7 mouse cellular contexts compared by ENCODE assay signal in the genomic region with DNA sequence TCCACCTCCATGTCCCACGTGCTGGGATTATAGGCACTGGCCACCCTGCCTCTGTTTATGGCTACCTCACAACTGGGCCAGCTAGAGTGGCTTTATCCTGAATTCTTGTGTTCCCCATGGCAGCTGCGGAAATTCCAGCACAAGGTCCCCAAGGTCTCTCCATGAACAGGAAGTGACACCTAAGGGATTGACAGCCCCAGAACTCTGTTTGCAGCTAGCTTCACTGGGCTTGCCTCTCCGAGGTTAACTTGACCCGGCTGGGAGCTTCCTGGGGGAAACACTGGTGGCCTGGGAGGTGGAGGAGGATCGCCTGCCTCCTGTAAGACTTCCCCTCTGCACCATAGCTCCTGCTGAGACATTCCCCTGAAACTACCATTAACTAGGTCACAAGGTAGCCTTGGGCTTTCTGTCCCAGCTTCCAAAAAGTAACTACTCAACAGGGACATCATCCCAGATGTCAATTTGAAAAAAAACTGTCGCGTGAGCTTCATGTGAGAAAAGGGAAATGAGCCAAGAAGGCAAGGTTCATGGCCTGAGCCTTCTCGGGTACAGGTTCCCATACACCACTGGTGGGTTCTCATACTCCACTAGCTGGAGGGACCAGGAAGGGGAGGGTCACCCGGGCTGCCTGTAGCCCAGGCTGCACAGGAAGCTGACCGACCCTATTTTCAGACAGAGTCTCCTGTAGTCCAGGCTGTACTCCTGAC. TPM values are rescaled to one million over a fixed set of nuclear protein-coding genes. Genes with fewer than 3 reads are reported as not detected.
A peak's percentile ranks its signal among the peaks of the same experiment; 100 is the strongest.
DNase-seq lines count a peak whose midpoint lies in the region; ATAC-seq and TF ChIP-seq lines count a peak whose summit lies in the region.

No protein-coding gene starts in this region.

- no peak for ATAC-seq in forebrain, embryonic 13.5 days
- peak; percentile 9; the same call in 1 of the 2 replicates for ATAC-seq in intestine, postnatal 0 days

- peaks cover 37% of the 10 kb centered on the region for H3K4me1 ChIP-seq in embryonic facial prominence, embryonic 10.5 days
- H3K4me1 ChIP-seq in forebrain, embryonic 13.5 days = peaks cover 14% of the 10 kb centered on the region
- H3K4me1 ChIP-seq in intestine, postnatal 0 days (replicated peaks; ENCODE audit: control insufficient read depth, insufficient read depth, low read length) = no peaks in the 10 kb centered on the region

- H3K4me3 ChIP-seq in embryonic facial prominence, embryonic 10.5 days = peak overlapping the region; percentile 62
- H3K4me3 ChIP-seq in forebrain, embryonic 13.5 days = peak overlapping the region; percentile 45; the same call in 1 of the 2 replicates
- peak overlapping the region; percentile 46 for H3K4me3 ChIP-seq in intestine, postnatal 0 days (ENCODE audit: low read depth, low read length)

- 39% methylated on average over 10 of the region's 10 CpGs for WGBS in embryonic facial prominence, embryonic 10.5 days
- WGBS in forebrain, embryonic 13.5 days = 53% methylated on average over 10 of the region's 10 CpGs
- 40% methylated on average over 10 of the region's 10 CpGs for WGBS in intestine, postnatal 0 days

- H3K27ac ChIP-seq in embryonic facial prominence, embryonic 10.5 days (replicated peaks) = peak overlapping the region; percentile 78
- H3K27ac ChIP-seq in forebrain, embryonic 13.5 days = 0 out of 2 replicates have a peak overlapping the region, but pooled peaks have one; percentile 10
- H3K27ac ChIP-seq in intestine, postnatal 0 days (ENCODE audit: low read depth, low read length) = peak overlapping the region; percentile 69; the same call in 1 of the 2 replicates

- DNase-seq in embryonic facial prominence, embryonic 10.5 days (ENCODE audit: low spot score) = peak; percentile 26
- DNase-seq in lung, postnatal 10 days = peak; percentile 59
- DNase-seq in spleen, postnatal 14 days (ENCODE audit: low spot score in 2 of 2) = no peak
- DNase-seq in thymus, postnatal 4 days = no peak
- no peak for DNase-seq in layer of hippocampus, adult 18-20 months (ENCODE audit: low spot score in 2 of 2)

- TF ChIP-seq CTCF in intestine, postnatal 0 days (IDR thresholded peaks at IDR 0.05; ENCODE audit: low read depth) = no peak

- H3K9ac ChIP-seq in forebrain, embryonic 13.5 days = peak overlapping the region; percentile 54; the same call in 1 of the 2 replicates
- no peak overlapping the region for H3K9ac ChIP-seq in intestine, postnatal 0 days (ENCODE audit: low read depth, low read length)

- peaks cover 5% of the 10 kb centered on the region for H3K27me3 ChIP-seq in embryonic facial prominence, embryonic 10.5 days (replicated peaks; ENCODE audit: low read depth, poor library complexity, severe bottlenecking)
- no peaks in the 10 kb centered on the region for H3K27me3 ChIP-seq in forebrain, embryonic 13.5 days
- no peaks in the 10 kb centered on the region for H3K27me3 ChIP-seq in intestine, postnatal 0 days (replicated peaks; ENCODE audit: control insufficient read depth, insufficient read depth, low read length)

- H3K36me3 ChIP-seq in embryonic facial prominence, embryonic 10.5 days (replicated peaks) = no peaks in the 10 kb centered on the region
- H3K36me3 ChIP-seq in forebrain, embryonic 13.5 days (ENCODE audit: poor library complexity, severe bottlenecking) = no peaks in the 10 kb centered on the region
- no peaks in the 10 kb centered on the region for H3K36me3 ChIP-seq in intestine, postnatal 0 days (ENCODE audit: control insufficient read depth, insufficient read depth)

- H3K4me2 ChIP-seq in forebrain, embryonic 13.5 days = peak overlapping the region; percentile 74
- peak overlapping the region; percentile 88 for H3K4me2 ChIP-seq in intestine, postnatal 0 days (replicated peaks; ENCODE audit: low read depth)

- H3K9me3 ChIP-seq in embryonic facial prominence, embryonic 10.5 days = no peaks in the 10 kb centered on the region
- H3K9me3 ChIP-seq in forebrain, embryonic 13.5 days (replicated peaks) = no peaks in the 10 kb centered on the region
- H3K9me3 ChIP-seq in intestine, postnatal 0 days (ENCODE audit: control insufficient read depth) = no peaks in the 10 kb centered on the region

RNA-seq across cellular contexts. Expression of gene Rfc2, which starts 8.5 kb away (rescaled TPM):
- 414 and 415 TPM in 2 replicates for polyA plus RNA-seq in embryonic facial prominence, embryonic 10.5 days (2016; fragmentation: Nextera tagmentation; extraction: Ambion mirVana)
- polyA plus RNA-seq in forebrain, embryonic 13.5 days (2015; fragmentation: Nextera tagmentation; extraction: Ambion mirVana) = 285 and 304 TPM in 2 replicates
- polyA plus RNA-seq in intestine, postnatal 0 days (2015; fragmentation: Nextera tagmentation; extraction: Ambion mirVana) = 88.6 and 93.2 TPM in 2 replicates
- 10 to 100 TPM; 49.3 to 57.6 TPM for total RNA-seq in layer of hippocampus, adult 18-20 months (2021)

RNA-seq across cellular contexts. Expression of gene Syna, which starts 12.7 kb away (rescaled TPM):
- polyA plus RNA-seq in embryonic facial prominence, embryonic 10.5 days (2016; fragmentation: Nextera tagmentation; extraction: Ambion mirVana) = 0.10 TPM in 1 of 2 replicates, not detected in the other
- polyA plus RNA-seq in forebrain, embryonic 13.5 days (2015; fragmentation: Nextera tagmentation; extraction: Ambion mirVana) = 0.31 and 0.52 TPM in 2 replicates
- polyA plus RNA-seq in intestine, postnatal 0 days (2015; fragmentation: Nextera tagmentation; extraction: Ambion mirVana) = 0.13 and 0.25 TPM in 2 replicates
- 1 to 10 TPM; 3.8 to 4.3 TPM for total RNA-seq in layer of hippocampus, adult 18-20 months (2021)

RNA-seq across cellular contexts. Expression of gene Clip2, which starts 20.4 kb away (rescaled TPM):
- 5.8 and 6.8 TPM in 2 replicates for polyA plus RNA-seq in embryonic facial prominence, embryonic 10.5 days (2016; fragmentation: Nextera tagmentation; extraction: Ambion mirVana)
- 9.4 and 11.4 TPM in 2 replicates for polyA plus RNA-seq in forebrain, embryonic 13.5 days (2015; fragmentation: Nextera tagmentation; extraction: Ambion mirVana)
- polyA plus RNA-seq in intestine, postnatal 0 days (2015; fragmentation: Nextera tagmentation; extraction: Ambion mirVana) = 2.6 and 3.1 TPM in 2 replicates
- 100 to 1,000 TPM; 106 to 107 TPM for total RNA-seq in layer of hippocampus, adult 18-20 months (2021)

RNA-seq across cellular contexts. Expression of gene Lat2, which starts 42.2 kb away (rescaled TPM):
- 3.4 and 3.7 TPM in 2 replicates for polyA plus RNA-seq in embryonic facial prominence, embryonic 10.5 days (2016; fragmentation: Nextera tagmentation; extraction: Ambion mirVana)
- polyA plus RNA-seq in forebrain, embryonic 13.5 days (2015; fragmentation: Nextera tagmentation; extraction: Ambion mirVana) = 3.4 and 5.3 TPM in 2 replicates
- polyA plus RNA-seq in intestine, postnatal 0 days (2015; fragmentation: Nextera tagmentation; extraction: Ambion mirVana) = 1.3 and 1.4 TPM in 2 replicates
- 1 to 10 TPM; 1.8 to 3.9 TPM for total RNA-seq in layer of hippocampus, adult 18-20 months (2021)

Comparison
In these comparisons a context has a peak if more than half of its experiments do, and no peak if none do; other contexts are left out.
1. DNase-seq: peak in embryonic facial prominence, embryonic 10.5 days (single experiment) and lung, postnatal 10 days (single experiment); none in spleen, postnatal 14 days (0 of 2), thymus, postnatal 4 days (single experiment) and layer of hippocampus, adult 18-20 months (0 of 2).
2. H3K27ac ChIP-seq: peak in every context shown above with its lines; median percentile 78 in embryonic facial prominence, embryonic 10.5 days; 69 in intestine, postnatal 0 days; 10 in forebrain, embryonic 13.5 days.
3. Peak in every context shown above with its lines, with median percentiles within 50 percentile points of each other: H3K4me3 ChIP-seq.